In the genomic region with DNA sequence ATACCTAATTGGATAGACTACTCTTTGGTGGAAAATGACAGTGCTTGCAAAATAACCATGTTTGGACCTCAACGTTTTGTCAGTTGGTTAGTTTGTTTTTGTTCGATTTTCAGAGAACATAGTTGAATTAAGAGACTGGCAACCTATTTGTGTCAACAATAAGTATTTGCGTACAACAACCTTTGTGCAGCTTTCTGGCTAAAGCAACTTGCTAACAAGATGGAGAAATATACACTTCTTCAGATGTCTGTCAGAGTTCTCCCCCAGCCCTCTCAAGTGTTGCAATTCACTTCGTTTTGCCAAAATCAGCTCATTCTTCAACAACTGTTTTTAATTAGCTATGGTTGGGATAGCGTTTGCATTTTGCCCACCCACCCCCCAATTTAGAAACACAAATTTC, we compare ENCODE assay signal across 26 mouse cellular contexts. TPM values are rescaled to one million over a fixed set of nuclear protein-coding genes. Genes with fewer than 3 reads are reported as not detected.
DNase-seq lines count a peak whose midpoint lies in the region; ATAC-seq and TF ChIP-seq lines count a peak whose summit lies in the region.
"Had no signal": no experiment of that assay in that cellular context is flagged by ENCODE, and none has a peak within 500 bp of the region (broad histone marks: within the 10 kb centered on the region; RNA-seq: fewer than 3 reads in every experiment).

No protein-coding gene starts in this region.

- no peak for TF ChIP-seq POLR2A in liver, adult 2 months (IDR thresholded peaks at IDR 0.05; ENCODE audit: extremely low read depth, insufficient read depth, low read length)
- TF ChIP-seq POLR2A in thymus, adult 2 months (IDR thresholded peaks at IDR 0.05; ENCODE audit: control insufficient read depth, extremely low read depth, insufficient read depth, low read length, poor library complexity), result no peak

- WGBS in embryonic facial prominence, embryonic 11.5 days, result 31% methylated on average over 5 of the region's 5 CpGs
- 48% methylated on average over 5 of the region's 5 CpGs for WGBS in embryonic facial prominence, embryonic 10.5 days
- WGBS in liver, adult 2 months, result 24% methylated on average over 5 of the region's 5 CpGs
- 69% methylated on average over 5 of the region's 5 CpGs for WGBS in liver, embryonic 11.5 days
- WGBS in embryonic facial prominence, embryonic 14.5 days, result 37% methylated on average over 5 of the region's 5 CpGs
- WGBS in thymus, adult 2 months, result 87% methylated on average over 5 of the region's 5 CpGs

- H3K27me3 ChIP-seq in embryonic facial prominence, embryonic 11.5 days (ENCODE audit: control insufficient read depth, insufficient read depth, low read length), result no peaks in the 10 kb centered on the region
- H3K27me3 ChIP-seq in embryonic facial prominence, embryonic 10.5 days (replicated peaks; ENCODE audit: low read depth, poor library complexity, severe bottlenecking), result no peaks in the 10 kb centered on the region
- no peaks in the 10 kb centered on the region for H3K27me3 ChIP-seq in liver, adult 2 months (ENCODE audit: control insufficient read depth, insufficient read depth, low read length)
- no peaks in the 10 kb centered on the region for H3K27me3 ChIP-seq in liver, embryonic 11.5 days (replicated peaks; ENCODE audit: control insufficient read depth, insufficient read depth, low read length)
- no peaks in the 10 kb centered on the region for H3K27me3 ChIP-seq in embryonic facial prominence, embryonic 14.5 days (replicated peaks; ENCODE audit: control insufficient read depth, insufficient read depth, low read length)
- H3K27me3 ChIP-seq in thymus, adult 2 months (ENCODE audit: control insufficient read depth, insufficient read depth, low read length), result no peaks in the 10 kb centered on the region
- H3K27me3 ChIP-seq: CH12.LX; embryonic facial prominence, embryonic 12.5 days; forebrain, embryonic 13.5 days; forebrain, embryonic 15.5 days had no signal

- H3K9me3 ChIP-seq in embryonic facial prominence, embryonic 11.5 days (replicated peaks; ENCODE audit: control insufficient read depth, low read length), result no peaks in the 10 kb centered on the region
- no peaks in the 10 kb centered on the region for H3K9me3 ChIP-seq in embryonic facial prominence, embryonic 10.5 days
- no peaks in the 10 kb centered on the region for H3K9me3 ChIP-seq in liver, embryonic 11.5 days (ENCODE audit: control insufficient read depth, low read length)
- H3K9me3 ChIP-seq in embryonic facial prominence, embryonic 14.5 days (ENCODE audit: control insufficient read depth, low read length), result no peaks in the 10 kb centered on the region
- H3K9me3 ChIP-seq: embryonic facial prominence, embryonic 12.5 days; forebrain, embryonic 13.5 days; forebrain, embryonic 15.5 days had no signal

- H3K4me2 ChIP-seq in embryonic facial prominence, embryonic 11.5 days (ENCODE audit: low read depth, low read length), result no peak overlapping the region
- H3K4me2 ChIP-seq in liver, embryonic 11.5 days, result no peak overlapping the region
- no peak overlapping the region for H3K4me2 ChIP-seq in embryonic facial prominence, embryonic 14.5 days (ENCODE audit: low read depth, low read length)
- H3K4me2 ChIP-seq: embryonic facial prominence, embryonic 12.5 days; forebrain, embryonic 13.5 days; forebrain, embryonic 15.5 days had no signal

- DNase-seq in embryonic facial prominence, embryonic 11.5 days (ENCODE audit: low spot score), result peak; percentile 39
- no peak for DNase-seq in embryonic facial prominence, embryonic 10.5 days (ENCODE audit: low spot score)
- peak; percentile 98 for DNase-seq in liver, adult 2 months (ENCODE audit: extremely low read depth, low read depth, low spot score)
- no peak for DNase-seq in liver, embryonic 11.5 days (ENCODE audit: low spot score)
- DNase-seq in embryonic facial prominence, embryonic 14.5 days (ENCODE audit: low spot score), result peak; percentile 72
- peak; percentile 19 for DNase-seq in fibroblast of lung, adult 2 months (ENCODE audit: low read depth)
- DNase-seq in thymus, adult 2 months, result no peak
- DNase-seq in frontal cortex, postnatal 14 days (ENCODE audit: low spot score in 2 of 2), result no peak
- DNase-seq: adrenal gland, adult 2 months; adrenal gland, postnatal 10 days; adrenal gland, postnatal 25 days; B cell, adult 2 months; cerebellum, adult 11 months; cerebellum, adult 18-20 months; cerebellum, adult 8-10 months; cerebellum, postnatal 10 days; cerebellum, postnatal 25 days; forebrain, postnatal 0 days had no signal

- H3K27ac ChIP-seq in embryonic facial prominence, embryonic 11.5 days (replicated peaks; ENCODE audit: low read depth, low read length), result no peak overlapping the region
- H3K27ac ChIP-seq in embryonic facial prominence, embryonic 10.5 days (replicated peaks), result no peak overlapping the region
- no peak overlapping the region for H3K27ac ChIP-seq in liver, adult 2 months (replicated peaks; ENCODE audit: insufficient read depth, low read depth, low read length)
- no peak overlapping the region for H3K27ac ChIP-seq in liver, embryonic 11.5 days (ENCODE audit: low read depth, low read length)
- H3K27ac ChIP-seq in embryonic facial prominence, embryonic 14.5 days (replicated peaks; ENCODE audit: low read depth, low read length), result no peak overlapping the region
- no peak overlapping the region for H3K27ac ChIP-seq in thymus, adult 2 months (ENCODE audit: control insufficient read depth, insufficient read depth, low read length)
- H3K27ac ChIP-seq: embryonic facial prominence, embryonic 12.5 days; forebrain, embryonic 13.5 days; forebrain, embryonic 15.5 days had no signal

- ATAC-seq in embryonic facial prominence, embryonic 11.5 days (replicated peaks; ENCODE audit: insufficient number of reproducible peaks, low FRiP score, low TSS enrichment, low read depth), result no peak
- ATAC-seq in liver, embryonic 11.5 days (replicated peaks; ENCODE audit: low FRiP score), result no peak
- ATAC-seq in embryonic facial prominence, embryonic 14.5 days (ENCODE audit: low read depth), result no peak
- ATAC-seq: activated CD4-positive, CD25-positive, alpha-beta regulatory T cell, adult 4 months; CD4-positive, CD25-positive, alpha-beta regulatory T cell, adult 4 months; forebrain, embryonic 13.5 days; forebrain, embryonic 15.5 days; forebrain, postnatal 0 days; Patski had no signal

- no peak overlapping the region for H3K9ac ChIP-seq in embryonic facial prominence, embryonic 11.5 days (replicated peaks; ENCODE audit: low read length)
- H3K9ac ChIP-seq in liver, adult 2 months (ENCODE audit: low read depth, low read length), result no peak overlapping the region
- no peak overlapping the region for H3K9ac ChIP-seq in liver, embryonic 11.5 days (ENCODE audit: low read depth, low read length)
- no peak overlapping the region for H3K9ac ChIP-seq in embryonic facial prominence, embryonic 14.5 days (ENCODE audit: low read depth, low read length)
- H3K9ac ChIP-seq: embryonic facial prominence, embryonic 12.5 days; forebrain, embryonic 13.5 days; forebrain, embryonic 15.5 days; forebrain, postnatal 0 days had no signal

- H3K36me3 ChIP-seq in embryonic facial prominence, embryonic 11.5 days (replicated peaks; ENCODE audit: control insufficient read depth, insufficient read depth, low read depth, low read length), result no peaks in the 10 kb centered on the region
- no peaks in the 10 kb centered on the region for H3K36me3 ChIP-seq in embryonic facial prominence, embryonic 10.5 days (replicated peaks)
- no peaks in the 10 kb centered on the region for H3K36me3 ChIP-seq in liver, adult 2 months (ENCODE audit: control insufficient read depth, insufficient read depth, low read length)
- H3K36me3 ChIP-seq in liver, embryonic 11.5 days (ENCODE audit: control insufficient read depth, insufficient read depth, low read length), result no peaks in the 10 kb centered on the region
- no peaks in the 10 kb centered on the region for H3K36me3 ChIP-seq in embryonic facial prominence, embryonic 14.5 days (ENCODE audit: control insufficient read depth, insufficient read depth, low read length)
- no peaks in the 10 kb centered on the region for H3K36me3 ChIP-seq in thymus, adult 2 months (ENCODE audit: control insufficient read depth, insufficient read depth, low read length)
- H3K36me3 ChIP-seq: embryonic facial prominence, embryonic 12.5 days; forebrain, embryonic 15.5 days; G1E had no signal

- TF ChIP-seq CTCF in liver, adult 2 months (IDR thresholded peaks at IDR 0.05; ENCODE audit: low read depth, low read length), result no peak
- no peak for TF ChIP-seq CTCF in thymus, adult 2 months (IDR thresholded peaks at IDR 0.05; ENCODE audit: borderline replicate concordance, control insufficient read depth, extremely low read depth, insufficient read depth, low read length, poor library complexity)

- H3K79me2 ChIP-seq in liver, adult 2 months (ENCODE audit: control insufficient read depth, insufficient read depth, low read length), result no peaks in the 10 kb centered on the region

- no peaks in the 10 kb centered on the region for H3K4me1 ChIP-seq in embryonic facial prominence, embryonic 11.5 days (ENCODE audit: control insufficient read depth, insufficient read depth, low read length)
- peaks cover 6% of the 10 kb centered on the region for H3K4me1 ChIP-seq in embryonic facial prominence, embryonic 10.5 days
- peaks cover 3% of the 10 kb centered on the region; the same call in 1 of the 2 replicates for H3K4me1 ChIP-seq in liver, adult 2 months (ENCODE audit: control insufficient read depth, insufficient read depth, low read length)
- no peaks in the 10 kb centered on the region for H3K4me1 ChIP-seq in liver, embryonic 11.5 days (replicated peaks; ENCODE audit: control insufficient read depth, insufficient read depth, low read length)
- H3K4me1 ChIP-seq in embryonic facial prominence, embryonic 14.5 days (ENCODE audit: control insufficient read depth, insufficient read depth, low read length), result peaks cover 7% of the 10 kb centered on the region; the same call in 1 of the 2 replicates
- H3K4me1 ChIP-seq in thymus, adult 2 months (replicated peaks; ENCODE audit: control insufficient read depth, insufficient read depth, low read length), result no peaks in the 10 kb centered on the region
- H3K4me1 ChIP-seq: embryonic facial prominence, embryonic 12.5 days; forebrain, embryonic 13.5 days; forebrain, embryonic 15.5 days had no signal

- no peak overlapping the region for H3K4me3 ChIP-seq in embryonic facial prominence, embryonic 11.5 days (ENCODE audit: low read depth, low read length)
- no peak overlapping the region for H3K4me3 ChIP-seq in embryonic facial prominence, embryonic 10.5 days
- no peak overlapping the region for H3K4me3 ChIP-seq in liver, adult 2 months (ENCODE audit: insufficient read depth, low read depth, low read length)
- H3K4me3 ChIP-seq in liver, embryonic 11.5 days (ENCODE audit: low read depth, low read length), result no peak overlapping the region
- H3K4me3 ChIP-seq in embryonic facial prominence, embryonic 14.5 days (ENCODE audit: low read depth, low read length), result no peak overlapping the region
- no peak overlapping the region for H3K4me3 ChIP-seq in thymus, adult 2 months (ENCODE audit: control insufficient read depth, insufficient read depth, low read length)
- H3K4me3 ChIP-seq: embryonic facial prominence, embryonic 12.5 days; forebrain, embryonic 13.5 days; forebrain, embryonic 15.5 days had no signal

RNA-seq across cellular contexts. Expression of a gene that starts 46.5 kb away (rescaled TPM):
- 0.93 and 0.96 TPM in 2 replicates for polyA plus RNA-seq in embryonic facial prominence, embryonic 11.5 days (2014; fragmentation: Nextera tagmentation; extraction: Ambion mirVana)
- 1.1 and 1.5 TPM in 2 replicates for polyA plus RNA-seq in embryonic facial prominence, embryonic 10.5 days (2016; fragmentation: Nextera tagmentation; extraction: Ambion mirVana)
- total RNA-seq in liver, adult 2 months (2014; rRNA removed), result 0.18 and 0.20 TPM in 2 replicates
- 0.11 TPM in 1 of 2 replicates, not detected in the other for polyA plus RNA-seq in liver, adult 2 months (2012; rRNA removed)
- 0.08 and 0.60 TPM in 2 replicates for polyA plus RNA-seq in liver, embryonic 11.5 days (2014; fragmentation: Nextera tagmentation; extraction: Ambion mirVana)
- 9.2 and 10.2 TPM in 2 replicates for polyA plus RNA-seq in embryonic facial prominence, embryonic 14.5 days (2014; fragmentation: Nextera tagmentation; extraction: Ambion mirVana)
- polyA plus RNA-seq in thymus, adult 2 months (2012; rRNA removed), result 0.34 and 0.65 TPM in 2 replicates
- total RNA-seq: adrenal gland, postnatal 25 days; CH12.LX had no signal
- polyA plus RNA-seq: activated CD4-positive, CD25-positive, alpha-beta regulatory T cell, adult 4 months; CD4-positive, CD25-positive, alpha-beta regulatory T cell, adult 4 months; G1E had no signal

Comparison
In these comparisons a context has a peak if more than half of its experiments do, and no peak if none do; other contexts are left out.
1. DNase-seq: peak in embryonic facial prominence, embryonic 11.5 days (single experiment), liver, adult 2 months (single experiment), embryonic facial prominence, embryonic 14.5 days (single experiment) and fibroblast of lung, adult 2 months (single experiment); none in embryonic facial prominence, embryonic 10.5 days (single experiment), liver, embryonic 11.5 days (single experiment), thymus, adult 2 months (single experiment) and frontal cortex, postnatal 14 days (0 of 2).